Mouse (Mus musculus) kidney, adult 2 months (tissue): ENCODE measurements at regions not wholly inside any gene's neighbourhood (a gene's known extent, or its start where the extent isn't known, plus 50 kb on each side); places are given as distances from the start of the nearest gene placed in this dataset.

Source experiments
- DNase-seq: peaks from one replicate; pipeline ENCODE4 v3.0.0; 2021
- H3K27ac ChIP-seq: fragments of 200-500 bp; 2 replicates; pipeline ENCODE4 v1.5.1; 2012; ENCODE audit warnings: low read depth, low read length, control low read depth, inconsistent platforms; ENCODE audit not compliant: insufficient read depth
- H3K27me3 ChIP-seq: fragments of 200-500 bp; replicated peaks from 2 replicates; pipeline ENCODE4 v1.6.1; 2012; ENCODE audit warnings: mild to moderate bottlenecking, moderate library complexity, low read length, inconsistent platforms; ENCODE audit not compliant: control insufficient read depth, insufficient read depth
- H3K36me3 ChIP-seq: fragments of 200-500 bp; 2 replicates; pipeline ENCODE4 v1.6.1; 2012; ENCODE audit warnings: mild to moderate bottlenecking, moderate library complexity, low read length, inconsistent platforms; ENCODE audit not compliant: control insufficient read depth, insufficient read depth
- H3K4me1 ChIP-seq: fragments of 200-500 bp; 2 replicates; pipeline ENCODE4 v1.6.1; 2011; ENCODE audit warnings: low read length; ENCODE audit not compliant: control insufficient read depth, insufficient read depth
- H3K4me3 ChIP-seq: fragments of 200-500 bp; 2 replicates; pipeline ENCODE4 v1.5.1; 2011; ENCODE audit warnings: mild to moderate bottlenecking, low read depth, low read length, control low read depth; ENCODE audit not compliant: insufficient read depth
- CTCF ChIP-seq: fragments of 200-500 bp; conservative IDR thresholded peaks from 2 replicates; pipeline ENCODE4 v1.5.1; 2011; ENCODE audit warnings: low read depth, mild to moderate bottlenecking, control low read depth, low read length, moderate library complexity, mixed read lengths; ENCODE audit not compliant: insufficient read depth, insufficient read length
- POLR2A ChIP-seq: fragments of 200-500 bp; IDR thresholded peaks from one replicate; pipeline ENCODE4 v1.6.1; 2011; ENCODE audit warnings: low read depth, low read length, control low read depth
- WGBS: fragments of 180-500 bp; shearing (Covaris S2); methylation state at CpG from one replicate; pipeline ENCODE4 v1.1.7; 2018; 5-methylcytosine and 5-hydroxymethylcytosine counted together

GRCm38 (mm10) chr8:78148006-78148405 lies 65.1 kb upstream of the Ttc29 start:
- no peaks in the 10 kb centered on the region for H3K27me3 ChIP-seq
- TF ChIP-seq CTCF (no peak), POLR2A (no peak)
- no peak overlapping the region for H3K4me3 ChIP-seq
- H3K4me1 ChIP-seq = no peaks in the 10 kb centered on the region
- 81% methylated on average over 2 of the region's 2 CpGs for whole genome bisulfite sequencing
- H3K27ac ChIP-seq = no peak overlapping the region
- no peaks in the 10 kb centered on the region for H3K36me3 ChIP-seq
- no peak for DNase-seq

GRCm38 (mm10) chr8:78154873-78155272 lies 58.2 kb upstream of the Ttc29 start:
- DNase-seq = no peak
- Histone ChIP-seq H3K27me3 (no peaks in the 10 kb centered on the region; the same call in 1 of the 2 replicates), H3K4me1 (no peaks in the 10 kb centered on the region), H3K4me3 (no peak overlapping the region), H3K27ac (no peak overlapping the region), H3K36me3 (no peaks in the 10 kb centered on the region)
- WGBS = 54% methylated on average over 8 of the region's 8 CpGs
- TF ChIP-seq CTCF (no peak), POLR2A (no peak)

GRCm38 (mm10) chr8:78162046-78162445 lies 51.1 kb upstream of the Ttc29 start:
- no peaks in the 10 kb centered on the region for H3K36me3 ChIP-seq
- no peaks in the 10 kb centered on the region for H3K4me1 ChIP-seq
- no peak for DNase-seq
- no peak overlapping the region for H3K4me3 ChIP-seq
- 40% methylated on average over 1 of the region's 1 CpGs for WGBS
- no peak for TF ChIP-seq CTCF
- TF ChIP-seq POLR2A = no peak
- no peak overlapping the region for H3K27ac ChIP-seq
- no peaks in the 10 kb centered on the region for H3K27me3 ChIP-seq

GRCm38 (mm10) chr8:78162763-78163508 lies 50.2 kb upstream of the Ttc29 start:
- WGBS = 85% methylated on average over 5 of the region's 5 CpGs
- DNase-seq = no peak
- no peak overlapping the region for H3K4me3 ChIP-seq
- no peaks in the 10 kb centered on the region for H3K27me3 ChIP-seq
- H3K36me3 ChIP-seq = no peaks in the 10 kb centered on the region
- no peaks in the 10 kb centered on the region for H3K4me1 ChIP-seq
- no peak for TF ChIP-seq CTCF
- no peak for TF ChIP-seq POLR2A
- H3K27ac ChIP-seq = no peak overlapping the region
